Mouse (Mus musculus) MEL (cell line): Measurements from ENCODE around the gene Gsx2.

ENCODE experiments used
- CHD2 ChIP-seq: IDR thresholded peaks from 2 replicates; pipeline ENCODE4 v1.6.1; 2011; ENCODE audit warnings: low read length, improper control_type of control experiment
- ELF1 ChIP-seq: IDR thresholded peaks from 2 replicates; pipeline ENCODE4 v1.6.1; 2014; ENCODE audit warnings: low read depth, mild to moderate bottlenecking, inconsistent platforms, low read length, improper control_type of control experiment, moderate library complexity
- EP300 ChIP-seq, 2 experiments: IDR thresholded peaks; 2 replicates each; pipeline ENCODE4 v1.6.1; 2011; ENCODE audit warnings: improper control_type of control experiment in 2 of 2, low read length in 2 of 2, low read depth in 1 of 2, mild to moderate bottlenecking in 1 of 2
- ETS1 ChIP-seq: IDR thresholded peaks from 2 replicates; pipeline ENCODE4 v1.6.1; 2012; ENCODE audit warnings: low read depth, mild to moderate bottlenecking, inconsistent platforms, low read length, improper control_type of control experiment, moderate library complexity
- KAT2A ChIP-seq: conservative IDR thresholded peaks from 2 replicates; pipeline ENCODE4 v1.6.1; 2012; ENCODE audit warnings: low read depth, low read length, improper control_type of control experiment, inconsistent platforms
- POLR2A ChIP-seq, 2 experiments: IDR thresholded peaks; 2 replicates each; pipeline ENCODE4 v1.6.1; 2011 to 2012; ENCODE audit warnings: low read length in 2 of 2, mild to moderate bottlenecking in 2 of 2, control low read depth in 1 of 2, improper control_type of control experiment in 1 of 2, low read depth in 1 of 2, moderate library complexity in 1 of 2; ENCODE audit not compliant: control insufficient read depth in 1 of 2, insufficient read depth in 1 of 2, poor library complexity in 1 of 2
- SMC3 ChIP-seq: IDR thresholded peaks from 2 replicates; pipeline ENCODE4 v1.6.1; 2011; ENCODE audit warnings: low read depth, low read length, improper control_type of control experiment
- TAL1 ChIP-seq: IDR thresholded peaks from 2 replicates; pipeline ENCODE4 v1.6.1; 2012; ENCODE audit warnings: mild to moderate bottlenecking, inconsistent platforms, low read length, moderate library complexity, mixed read lengths
- USF1 ChIP-seq: IDR thresholded peaks from 2 replicates; pipeline ENCODE4 v1.6.1; 2014; ENCODE audit warnings: low read depth, mild to moderate bottlenecking, inconsistent platforms, low read length, improper control_type of control experiment, moderate library complexity

DNA sequence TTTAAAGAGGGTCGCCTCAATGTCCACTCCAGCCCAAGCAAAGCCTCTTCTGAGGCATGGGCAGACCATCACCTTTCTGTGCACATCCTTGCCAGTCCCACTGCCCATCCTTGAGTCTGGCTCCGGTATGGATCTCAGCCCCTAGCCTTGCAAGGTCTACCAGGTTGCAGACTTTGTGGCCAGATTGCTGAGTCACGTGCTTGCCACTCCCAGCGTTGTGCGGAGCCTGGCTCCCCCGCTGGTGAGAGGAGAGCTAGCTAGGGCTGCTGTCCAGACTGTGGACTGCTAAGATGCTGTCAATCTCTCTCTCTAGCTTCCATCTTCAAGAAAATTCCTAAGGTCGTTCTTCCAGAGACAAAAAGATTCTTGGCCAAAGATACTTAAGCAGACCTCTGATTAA lies 4.2 kb downstream of the Gsx2 start:
- TF ChIP-seq SMC3 (no peak), KAT2A (no peak), POLR2A (IDR thresholded peaks at IDR 0.05; ENCODE audit: control insufficient read depth in 1 of 2, insufficient read depth in 1 of 2, low read depth in 1 of 2, low read length in 2 of 2, poor library complexity in 1 of 2) (no peak), ETS1 (no peak), CHD2 (no peak), USF1 (0 out of 2 replicates have a peak, but pooled peaks have one; percentile 30), EP300 (IDR thresholded peaks at IDR 0.05; ENCODE audit: low read depth in 1 of 2, low read length in 2 of 2) (no peak), ELF1 (no peak), TAL1 (no peak)
